19 mouse cellular contexts compared by ENCODE assay signal in the genomic region with DNA sequence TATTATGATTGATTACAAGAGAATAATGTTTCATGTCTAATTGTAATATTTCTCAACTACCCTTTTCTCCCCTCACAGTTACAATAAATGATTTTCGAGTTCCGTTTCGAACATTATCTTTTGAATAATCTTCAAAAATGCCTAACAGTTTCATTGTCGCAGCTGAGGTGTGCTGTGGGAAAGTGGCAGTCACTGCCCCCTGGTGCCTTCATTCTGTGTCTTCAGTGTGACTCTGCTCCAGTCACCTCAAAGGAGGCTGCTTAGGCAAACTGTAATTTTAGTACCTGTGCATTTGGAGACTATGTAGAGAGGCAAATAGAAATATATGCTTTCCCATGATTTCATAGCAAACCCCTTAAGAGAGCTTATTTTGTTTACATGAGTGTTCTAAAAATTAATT. TPM values are rescaled to one million over a fixed set of nuclear protein-coding genes. Genes with fewer than 3 reads are reported as not detected.
DNase-seq lines count a peak whose midpoint lies in the region; ATAC-seq and TF ChIP-seq lines count a peak whose summit lies in the region.
"Had no signal": no experiment of that assay in that cellular context is flagged by ENCODE, and none has a peak within 500 bp of the region (broad histone marks: within the 10 kb centered on the region; RNA-seq: fewer than 3 reads in every experiment).

No protein-coding gene starts in this region.

- H3K36me3 ChIP-seq in embryonic facial prominence, embryonic 10.5 days (replicated peaks): peaks cover 6% of the 10 kb centered on the region
- H3K36me3 ChIP-seq in limb, embryonic 14.5 days (ENCODE audit: control insufficient read depth, insufficient read depth, low read length): peaks cover 20% of the 10 kb centered on the region; the same call in 1 of the 2 replicates
- H3K36me3 ChIP-seq: heart, embryonic 13.5 days; liver, embryonic 12.5 days had no signal

- DNase-seq in left cerebral cortex, adult 2 months (ENCODE audit: extremely low spot score in 1 of 2, low spot score in 2 of 2): no peak
- no peak for DNase-seq in left cerebral cortex, adult 18-20 months (ENCODE audit: low spot score in 2 of 2)
- peak; percentile 28 for DNase-seq in adipocyte (ENCODE audit: low spot score)
- no peak for DNase-seq in embryonic facial prominence, embryonic 10.5 days (ENCODE audit: low spot score)
- no peak for DNase-seq in limb, embryonic 14.5 days (ENCODE audit: low spot score)
- DNase-seq in B cell, adult 2 months: no peak
- DNase-seq in left cerebral cortex, adult 11 months (ENCODE audit: low spot score): no peak
- DNase-seq: cerebellum, adult 18-20 months; gastrocnemius, postnatal 25 days; kidney, postnatal 25 days; lung, postnatal 14 days had no signal

- H3K4me1 ChIP-seq in embryonic facial prominence, embryonic 10.5 days: peaks cover 26% of the 10 kb centered on the region
- peaks cover 6% of the 10 kb centered on the region for H3K4me1 ChIP-seq in limb, embryonic 14.5 days (ENCODE audit: control insufficient read depth, insufficient read depth, low read length)

- ATAC-seq in limb, embryonic 14.5 days (ENCODE audit: low FRiP score, low read depth): no peak
- ATAC-seq: intestine, embryonic 16.5 days; liver, embryonic 12.5 days; Patski had no signal

- no peak overlapping the region for H3K9ac ChIP-seq in limb, embryonic 14.5 days (ENCODE audit: low read depth, low read length, severe bottlenecking)
- H3K9ac ChIP-seq: heart, embryonic 13.5 days; liver, embryonic 12.5 days had no signal

- WGBS in embryonic facial prominence, embryonic 10.5 days: 83% methylated on average over 4 of the region's 4 CpGs
- WGBS in limb, embryonic 14.5 days: 79% methylated on average over 4 of the region's 4 CpGs

- no peaks in the 10 kb centered on the region for H3K27me3 ChIP-seq in embryonic facial prominence, embryonic 10.5 days (replicated peaks; ENCODE audit: low read depth, poor library complexity, severe bottlenecking)
- H3K27me3 ChIP-seq in limb, embryonic 14.5 days (ENCODE audit: control insufficient read depth, insufficient read depth, low read length): no peaks in the 10 kb centered on the region
- H3K27me3 ChIP-seq: heart, embryonic 13.5 days; liver, embryonic 12.5 days; Patski had no signal

- no peaks in the 10 kb centered on the region; the same call in 1 of the 2 replicates for H3K9me3 ChIP-seq in embryonic facial prominence, embryonic 10.5 days
- no peaks in the 10 kb centered on the region for H3K9me3 ChIP-seq in limb, embryonic 14.5 days (ENCODE audit: control insufficient read depth, low read length)
- H3K9me3 ChIP-seq: heart, embryonic 13.5 days; liver, embryonic 12.5 days had no signal

- TF ChIP-seq POLR2A in limb, embryonic 14.5 days (IDR thresholded peaks at IDR 0.05; ENCODE audit: borderline replicate concordance, extremely low read depth, insufficient read depth, insufficient read length): no peak

- no peak overlapping the region for H3K27ac ChIP-seq in left cerebral cortex, adult 2 months
- H3K27ac ChIP-seq in embryonic facial prominence, embryonic 10.5 days (replicated peaks): peak overlapping the region; percentile 80
- peak overlapping the region; percentile 84 for H3K27ac ChIP-seq in limb, embryonic 14.5 days (replicated peaks; ENCODE audit: low read depth, low read length)
- H3K27ac ChIP-seq: heart, embryonic 13.5 days; liver, embryonic 12.5 days had no signal

- H3K4me2 ChIP-seq in limb, embryonic 14.5 days (replicated peaks; ENCODE audit: low read depth, low read length, severe bottlenecking): no peak overlapping the region
- H3K4me2 ChIP-seq: heart, embryonic 13.5 days; liver, embryonic 12.5 days had no signal

- H3K4me3 ChIP-seq in left cerebral cortex, adult 2 months: no peak overlapping the region
- H3K4me3 ChIP-seq in embryonic facial prominence, embryonic 10.5 days: no peak overlapping the region
- no peak overlapping the region for H3K4me3 ChIP-seq in limb, embryonic 14.5 days (replicated peaks; ENCODE audit: low read length)
- H3K4me3 ChIP-seq: heart, embryonic 13.5 days; liver, embryonic 12.5 days had no signal

- intact Hi-C loops in left cerebral cortex, adult 2 months (cut with DNase I): no loop called here

- TF ChIP-seq CTCF in left cerebral cortex, adult 2 months (IDR thresholded peaks at IDR 0.05): peak; percentile 13

RNA-seq across cellular contexts. Expression of gene Dync2li1, which starts 4.3 kb away (rescaled TPM):
- 10 to 100 TPM; 19.4 to 23.5 TPM for total RNA-seq in left cerebral cortex, adult 2 months (2021)
- 10 to 100 TPM; 21.0 to 23.1 TPM for total RNA-seq in left cerebral cortex, adult 18-20 months (2021)
- polyA plus RNA-seq in embryonic facial prominence, embryonic 10.5 days (2016; fragmentation: Nextera tagmentation; extraction: Ambion mirVana): 29.4 and 34.6 TPM in 2 replicates
- polyA plus RNA-seq in limb, embryonic 14.5 days (2012; rRNA removed): 17.2 and 21.0 TPM in 2 replicates
- 29.9 and 33.0 TPM in 2 replicates for polyA plus RNA-seq in limb, embryonic 14.5 days (2014; fragmentation: Nextera tagmentation; extraction: Ambion mirVana)

RNA-seq across cellular contexts. Expression of gene Abcg8, which starts 54.1 kb away (rescaled TPM):
- not detected for total RNA-seq in left cerebral cortex, adult 2 months (2021)
- total RNA-seq in left cerebral cortex, adult 18-20 months (2021): under 1 TPM in 1 of 2 experiments, not detected in 1; 0.09 TPM
- 0.10 and 0.15 TPM in 2 replicates for polyA plus RNA-seq in embryonic facial prominence, embryonic 10.5 days (2016; fragmentation: Nextera tagmentation; extraction: Ambion mirVana)
- 0.16 and 0.27 TPM in 2 replicates for polyA plus RNA-seq in limb, embryonic 14.5 days (2012; rRNA removed)
- 0.18 TPM in 1 of 2 replicates, not detected in the other for polyA plus RNA-seq in limb, embryonic 14.5 days (2014; fragmentation: Nextera tagmentation; extraction: Ambion mirVana)
- total RNA-seq: gastrocnemius, postnatal 25 days; hematopoietic stem cell, adult 5-6 weeks; layer of hippocampus, postnatal 25 days; megakaryocyte-erythroid progenitor cell, adult 5-6 weeks had no signal
- polyA plus RNA-seq: heart, embryonic 13.5 days; neural tube, embryonic 14.5 days had no signal
